Mouse (Mus musculus) liver, embryonic 12.5 days (tissue): Measurements from ENCODE around the gene Chsy1. TPM values are rescaled to one million over a fixed set of nuclear protein-coding genes. Genes with fewer than 3 reads are reported as not detected.

Source experiments
- ATAC-seq: fragments of 200-750 bp; cut with Nextera tagmentation; 2 replicates; pipeline ENCODE4 v1.8.0; 2017; ENCODE audit warnings: moderate number of reproducible peaks, mild to moderate bottlenecking, moderate library complexity
- H3K27ac ChIP-seq: fragments of 300-500 bp; sonication (generic); 2 replicates; pipeline ENCODE4 v1.5.1; 2016; ENCODE audit warnings: mild to moderate bottlenecking
- H3K27me3 ChIP-seq: fragments of 300-500 bp; sonication (generic); replicated peaks from 2 replicates; pipeline ENCODE4 v1.6.1; 2016; ENCODE audit warnings: mild to moderate bottlenecking, moderate library complexity
- H3K36me3 ChIP-seq: fragments of 300-500 bp; sonication (generic); 2 replicates; pipeline ENCODE4 v1.6.1; 2016; ENCODE audit warnings: mild to moderate bottlenecking, moderate library complexity
- H3K4me1 ChIP-seq: fragments of 300-500 bp; sonication (generic); 2 replicates; pipeline ENCODE4 v1.6.1; 2016
- H3K4me2 ChIP-seq: fragments of 300-500 bp; sonication (generic); 2 replicates; pipeline ENCODE4 v1.6.1; 2016; ENCODE audit warnings: mild to moderate bottlenecking, moderate library complexity
- H3K4me3 ChIP-seq: fragments of 300-500 bp; sonication (generic); 2 replicates; pipeline ENCODE4 v1.5.1; 2016; ENCODE audit warnings: mild to moderate bottlenecking, moderate library complexity
- H3K9ac ChIP-seq: fragments of 300-500 bp; sonication (generic); 2 replicates; pipeline ENCODE4 v1.6.1; 2016; ENCODE audit warnings: mild to moderate bottlenecking, moderate library complexity
- H3K9me3 ChIP-seq: fragments of 300-500 bp; sonication (generic); replicated peaks from 2 replicates; pipeline ENCODE4 v1.6.1; 2016; ENCODE audit warnings: mild to moderate bottlenecking, moderate library complexity
- WGBS: fragments of 180-500 bp; shearing (Covaris S2); methylation state at CpG from one replicate; pipeline ENCODE4 v1.1.7; 2016; ENCODE audit not compliant: insufficient replicate concordance; 5-methylcytosine and 5-hydroxymethylcytosine counted together
- polyA plus RNA-seq: library from polyadenylated mRNA; unstranded; fragments of >200 nt; fragmentation: Nextera tagmentation; extraction: Ambion mirVana; gene quantifications from 2 replicates; pipeline ENCODE4 v1.2.1, GENCODE M21; 2016

Chsy1 gene
- polyA plus RNA-seq, 1 experiment from 2014 or later, result 12.0 TPM

GRCm38 (mm10) chr7:66091553-66091952 is 17.8 kb upstream of the Chsy1 start:
- H3K4me1 ChIP-seq, result no peaks in the 10 kb centered on the region
- no peak overlapping the region for H3K9ac ChIP-seq
- ATAC-seq, result peak; percentile 30; the same call in 1 of the 2 replicates
- WGBS, result 72% methylated on average over 7 of the region's 7 CpGs
- no peaks in the 10 kb centered on the region for H3K9me3 ChIP-seq
- no peaks in the 10 kb centered on the region for H3K27me3 ChIP-seq
- H3K4me2 ChIP-seq, result no peak overlapping the region
- H3K4me3 ChIP-seq, result no peak overlapping the region
- peaks cover 51% of the 10 kb centered on the region for H3K36me3 ChIP-seq
- H3K27ac ChIP-seq, result no peak overlapping the region

GRCm38 (mm10) chr7:66092656-66093055 is 16.7 kb upstream of the Chsy1 start:
- H3K4me1 ChIP-seq, result no peaks in the 10 kb centered on the region
- no peak overlapping the region for H3K9ac ChIP-seq
- ATAC-seq, result no peak
- H3K27me3 ChIP-seq, result no peaks in the 10 kb centered on the region
- H3K9me3 ChIP-seq, result no peaks in the 10 kb centered on the region
- no peak overlapping the region for H3K27ac ChIP-seq
- peaks cover 40% of the 10 kb centered on the region for H3K36me3 ChIP-seq
- H3K4me2 ChIP-seq, result no peak overlapping the region
- 77% methylated on average over 8 of the region's 8 CpGs for WGBS
- H3K4me3 ChIP-seq, result no peak overlapping the region

- Histone ChIP-seq H3K9ac (no peak overlapping the region), H3K4me3 (no peak overlapping the region), H3K27ac (no peak overlapping the region), H3K9me3 (no peaks in the 10 kb centered on the region), H3K4me1 (no peaks in the 10 kb centered on the region), H3K27me3 (0 out of 2 replicates have a peak, but pooled peaks cover 4% of the 10 kb centered on the region), H3K36me3 (peaks cover 25% of the 10 kb centered on the region), H3K4me2 (no peak overlapping the region)
- 72% methylated on average over 5 of the region's 5 CpGs for WGBS
- no peak for ATAC-seq
Measured at GRCm38 (mm10) chr7:66094141-66094540, 15.2 kb upstream of the Chsy1 start.

DNA sequence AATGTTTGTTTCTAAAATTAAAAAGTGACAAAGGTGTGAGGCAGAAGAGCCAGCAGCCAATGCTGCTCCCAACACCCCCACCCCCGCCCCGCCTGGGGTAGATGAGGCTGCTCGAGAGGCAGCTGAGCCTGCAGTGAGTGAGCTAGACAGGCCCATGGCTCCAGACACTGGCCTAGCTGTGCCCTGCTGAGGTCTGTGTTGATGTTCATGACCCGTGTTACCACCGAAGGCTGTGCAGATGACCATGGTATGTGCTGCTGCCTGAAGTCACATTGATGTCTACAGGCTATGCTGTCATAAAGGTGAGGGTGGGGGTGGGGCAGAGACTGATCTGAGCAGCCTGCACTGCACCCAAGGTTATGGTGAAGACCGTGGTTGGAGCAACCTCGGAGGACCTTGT is 10.5 kb upstream of the Chsy1 start:
- Histone ChIP-seq H3K27ac (no peak overlapping the region), H3K27me3 (peaks cover 15% of the 10 kb centered on the region; the same call in 1 of the 2 replicates), H3K9ac (no peak overlapping the region), H3K4me1 (no peaks in the 10 kb centered on the region), H3K9me3 (no peaks in the 10 kb centered on the region), H3K4me2 (no peak overlapping the region), H3K4me3 (no peak overlapping the region), H3K36me3 (no peaks in the 10 kb centered on the region)
- 68% methylated on average over 7 of the region's 7 CpGs for WGBS
- ATAC-seq, result no peak

GRCm38 (mm10) chr7:66101866-66102265 is 7.4 kb upstream of the Chsy1 start:
- no peak overlapping the region for H3K4me2 ChIP-seq
- no peak overlapping the region for H3K27ac ChIP-seq
- no peak for ATAC-seq
- H3K27me3 ChIP-seq, result peaks cover 23% of the 10 kb centered on the region; the same call in 1 of the 2 replicates
- H3K36me3 ChIP-seq, result no peaks in the 10 kb centered on the region
- no peak overlapping the region for H3K9ac ChIP-seq
- H3K4me3 ChIP-seq, result no peak overlapping the region
- H3K4me1 ChIP-seq, result no peaks in the 10 kb centered on the region
- H3K9me3 ChIP-seq, result no peaks in the 10 kb centered on the region
- WGBS, result 3% methylated on average over 4 of the region's 4 CpGs

DNA sequence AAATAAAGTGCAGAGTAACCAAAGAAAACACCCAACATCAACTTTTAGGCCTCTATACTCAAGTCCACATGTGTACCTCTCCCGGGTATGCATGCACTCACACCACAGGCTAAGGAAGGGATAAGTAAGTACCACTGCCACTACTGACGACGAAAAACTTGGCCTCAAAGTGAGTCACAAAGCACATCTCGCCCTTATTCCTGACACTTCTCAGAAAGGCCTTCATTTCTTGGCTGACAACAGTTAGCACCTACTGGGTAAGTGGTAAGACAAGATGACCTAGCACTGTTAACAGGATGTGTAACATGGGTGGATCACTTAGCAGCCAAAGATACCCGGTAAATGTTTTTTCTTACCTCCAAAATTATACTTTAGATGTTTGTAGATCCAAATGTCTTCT is 4.8 kb upstream of the Chsy1 start:
- 69% methylated on average over 5 of the region's 5 CpGs for WGBS
- ATAC-seq, result no peak
- no peaks in the 10 kb centered on the region for H3K9me3 ChIP-seq
- no peak overlapping the region for H3K4me2 ChIP-seq
- peaks cover 22% of the 10 kb centered on the region for H3K27me3 ChIP-seq
- H3K9ac ChIP-seq, result no peak overlapping the region
- H3K4me1 ChIP-seq, result peaks cover 11% of the 10 kb centered on the region
- no peaks in the 10 kb centered on the region for H3K36me3 ChIP-seq
- H3K4me3 ChIP-seq, result no peak overlapping the region
- H3K27ac ChIP-seq, result no peak overlapping the region

DNA sequence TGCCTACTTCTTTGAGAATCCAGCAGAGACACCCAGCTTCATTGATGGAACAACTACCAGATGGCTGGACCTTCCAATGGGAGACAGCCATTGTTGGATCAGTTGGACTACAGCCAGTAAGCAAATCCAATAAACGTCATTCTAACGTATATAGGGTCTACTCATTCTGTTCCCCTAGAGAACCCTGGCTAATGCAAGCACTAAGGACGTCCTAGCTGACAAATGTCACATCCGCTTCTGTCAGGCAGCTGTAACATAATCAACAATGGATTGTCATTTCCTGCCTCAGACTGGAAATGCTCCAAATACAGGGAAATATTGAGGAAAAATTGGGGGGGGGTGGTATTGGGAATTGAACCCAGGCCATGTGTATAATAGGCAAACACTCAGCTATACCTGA is 3.5 kb upstream of the Chsy1 start:
- H3K36me3 ChIP-seq, result no peaks in the 10 kb centered on the region
- no peak overlapping the region for H3K9ac ChIP-seq
- H3K27me3 ChIP-seq, result peaks cover 19% of the 10 kb centered on the region
- no peak overlapping the region for H3K4me2 ChIP-seq
- H3K27ac ChIP-seq, result no peak overlapping the region
- no peaks in the 10 kb centered on the region for H3K9me3 ChIP-seq
- H3K4me1 ChIP-seq, result peaks cover 13% of the 10 kb centered on the region
- H3K4me3 ChIP-seq, result no peak overlapping the region
- 56% methylated on average over 4 of the region's 4 CpGs for WGBS
- ATAC-seq, result no peak

DNA sequence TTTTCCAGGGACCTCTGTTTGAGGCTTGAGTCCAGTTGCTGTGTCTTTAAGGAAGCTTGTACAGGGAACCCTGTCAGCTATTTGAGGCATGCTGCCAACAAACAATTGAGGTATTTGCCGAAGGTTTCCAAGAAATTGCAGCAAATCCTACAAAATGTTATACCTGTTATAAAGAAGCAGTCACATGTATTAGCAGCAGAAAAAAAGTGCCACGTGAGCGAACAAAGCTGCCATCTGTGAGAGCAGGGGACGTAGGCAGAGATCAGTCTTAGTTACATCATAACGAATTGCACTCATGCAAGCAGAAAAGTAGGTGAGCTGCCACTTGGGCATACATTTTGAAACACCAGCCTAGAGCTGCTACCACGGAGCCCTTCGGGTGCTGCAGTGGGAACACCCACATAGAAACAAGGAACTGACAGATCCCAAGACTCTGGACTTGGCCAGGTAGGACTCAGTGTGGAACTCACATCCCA is 2.7 kb upstream of the Chsy1 start:
- Histone ChIP-seq H3K4me3 (no peak overlapping the region), H3K27me3 (peaks cover 13% of the 10 kb centered on the region), H3K4me1 (peaks cover 21% of the 10 kb centered on the region), H3K9me3 (no peaks in the 10 kb centered on the region), H3K27ac (no peak overlapping the region), H3K4me2 (no peak overlapping the region), H3K36me3 (no peaks in the 10 kb centered on the region), H3K9ac (no peak overlapping the region)
- WGBS, result 68% methylated on average over 7 of the region's 7 CpGs
- ATAC-seq, result no peak

GRCm38 (mm10) chr7:66107206-66107605 is 2.1 kb upstream of the Chsy1 start:
- H3K9me3 ChIP-seq, result no peaks in the 10 kb centered on the region
- H3K27ac ChIP-seq, result no peak overlapping the region
- no peak for ATAC-seq
- H3K4me3 ChIP-seq, result no peak overlapping the region
- H3K36me3 ChIP-seq, result no peaks in the 10 kb centered on the region
- H3K27me3 ChIP-seq, result peaks cover 13% of the 10 kb centered on the region
- WGBS, result 76% methylated on average over 11 of the region's 11 CpGs
- no peak overlapping the region for H3K4me2 ChIP-seq
- H3K9ac ChIP-seq, result no peak overlapping the region
- peaks cover 27% of the 10 kb centered on the region for H3K4me1 ChIP-seq

DNA sequence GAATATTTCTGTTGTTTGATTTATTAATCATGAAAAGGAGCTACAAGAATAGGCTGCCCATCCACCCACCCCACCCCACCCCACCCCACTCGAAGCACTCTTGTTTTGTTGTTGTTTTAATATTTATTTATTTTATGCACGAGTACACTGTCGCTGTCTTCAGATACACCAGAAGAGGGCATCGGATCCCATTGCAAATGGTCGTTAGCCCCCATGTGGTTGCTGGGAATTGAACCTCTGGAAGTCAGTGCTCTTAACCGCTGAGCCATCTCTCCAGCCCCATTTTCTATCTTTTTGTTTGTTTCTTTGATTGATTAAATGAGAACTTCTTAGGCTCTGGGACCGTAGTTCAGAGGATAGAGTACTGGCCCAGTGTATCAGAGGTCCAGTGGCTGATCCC is 1.4 kb upstream of the Chsy1 start:
- no peak for ATAC-seq
- H3K36me3 ChIP-seq, result no peaks in the 10 kb centered on the region
- no peak overlapping the region for H3K4me3 ChIP-seq
- H3K27ac ChIP-seq, result 0 out of 2 replicates have a peak overlapping the region, but pooled peaks have one; percentile 10
- H3K27me3 ChIP-seq, result peaks cover 13% of the 10 kb centered on the region
- H3K9ac ChIP-seq, result no peak overlapping the region
- H3K9me3 ChIP-seq, result no peaks in the 10 kb centered on the region
- 13% methylated on average over 7 of the region's 7 CpGs for WGBS
- H3K4me2 ChIP-seq, result peak overlapping the region; percentile 94
- peaks cover 34% of the 10 kb centered on the region for H3K4me1 ChIP-seq

DNA sequence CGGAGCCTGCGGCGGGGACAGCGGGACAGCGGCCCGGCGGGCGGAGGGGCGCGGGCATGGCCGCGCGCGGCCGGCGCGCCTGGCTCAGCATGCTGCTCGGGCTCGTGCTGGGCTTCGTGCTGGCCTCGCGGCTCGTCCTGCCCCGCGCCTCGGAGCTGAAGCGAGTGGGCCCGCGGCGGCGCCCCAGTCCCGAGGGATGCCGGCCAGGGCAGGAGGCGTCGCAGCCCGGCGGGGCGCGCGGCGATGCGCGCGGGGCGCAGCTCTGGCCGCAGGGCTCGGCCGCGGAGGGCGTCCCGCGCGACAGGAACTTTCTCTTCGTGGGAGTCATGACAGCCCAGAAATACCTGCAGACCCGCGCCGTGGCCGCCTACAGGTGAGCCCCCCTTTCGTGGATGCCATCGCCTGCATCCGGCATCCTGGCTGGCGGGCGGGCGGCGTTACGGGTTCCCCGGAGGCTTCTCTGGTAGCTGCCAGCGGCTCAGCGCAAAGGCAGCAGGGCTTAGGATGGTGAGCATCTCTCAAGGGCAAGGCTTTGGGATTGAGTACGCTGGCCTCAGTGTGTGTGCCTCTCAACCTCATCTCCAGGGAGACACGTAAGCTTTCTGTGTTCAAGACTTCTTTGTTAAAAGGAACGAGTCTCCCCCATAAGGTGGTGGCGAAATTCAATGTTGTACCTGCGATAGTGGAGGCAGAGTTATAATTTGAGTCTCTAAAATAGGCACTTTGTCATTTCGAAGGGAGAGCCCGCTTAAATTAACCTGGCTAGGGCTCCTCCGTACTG is 730 bp downstream of the Chsy1 start:
- H3K4me1 ChIP-seq, result peaks cover 54% of the 10 kb centered on the region
- peak overlapping the region; percentile 90 for H3K4me3 ChIP-seq
- H3K9me3 ChIP-seq, result no peaks in the 10 kb centered on the region
- peak; percentile 45 for ATAC-seq
- H3K27me3 ChIP-seq, result peaks cover 13% of the 10 kb centered on the region
- peak overlapping the region; percentile 86 for H3K27ac ChIP-seq
- WGBS, result under 1% methylated on average over 62 of the region's 77 CpGs
- H3K4me2 ChIP-seq, result peak overlapping the region; percentile 94
- H3K9ac ChIP-seq, result peak overlapping the region; percentile 91
- H3K36me3 ChIP-seq, result peaks cover 10% of the 10 kb centered on the region

DNA sequence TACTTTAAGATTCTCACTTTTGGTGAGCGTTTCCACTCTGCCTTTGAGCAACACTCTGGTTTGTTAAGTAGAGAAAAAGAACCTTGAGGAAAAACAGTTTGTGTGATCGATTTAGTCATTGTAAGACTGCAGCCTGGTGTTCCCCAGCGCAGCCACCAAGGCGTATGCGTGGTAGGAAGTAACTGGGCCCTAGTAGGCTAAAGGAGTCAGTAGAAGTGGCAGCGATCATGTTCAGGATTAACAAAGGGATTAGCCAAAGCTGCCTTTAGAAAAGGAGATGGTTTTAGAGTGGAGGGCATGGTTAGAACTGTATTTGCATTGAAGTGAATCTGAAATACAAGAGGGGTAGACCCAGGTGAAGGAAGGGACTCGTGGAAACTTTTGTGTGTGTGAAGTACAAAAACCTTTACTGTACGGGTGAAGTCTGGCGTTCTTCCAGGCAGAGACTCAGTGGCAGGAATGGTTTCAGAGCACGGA is 1.4 kb downstream of the Chsy1 start:
- peak overlapping the region; percentile 94 for H3K4me2 ChIP-seq
- ATAC-seq, result no peak
- no peaks in the 10 kb centered on the region for H3K9me3 ChIP-seq
- 4% methylated on average over 10 of the region's 10 CpGs for WGBS
- H3K36me3 ChIP-seq, result peaks cover 12% of the 10 kb centered on the region
- peaks cover 60% of the 10 kb centered on the region for H3K4me1 ChIP-seq
- peaks cover 8% of the 10 kb centered on the region for H3K27me3 ChIP-seq
- peak overlapping the region; percentile 86 for H3K27ac ChIP-seq
- H3K4me3 ChIP-seq, result peak overlapping the region; percentile 90
- peak overlapping the region; percentile 91 for H3K9ac ChIP-seq
